Mouse (Mus musculus) spleen, adult 2 months (tissue): ENCODE data around the gene Map3k3.

Source experiments
- CTCF ChIP-seq: fragments of 200-500 bp; IDR thresholded peaks from 2 replicates; pipeline ENCODE4 v1.5.1; 2011; ENCODE audit warnings: mild to moderate bottlenecking, inconsistent platforms; ENCODE audit not compliant: insufficient read depth, insufficient read length, insufficient replicate concordance; ENCODE audit errors: extremely low read depth
- POLR2A ChIP-seq: fragments of 200-500 bp; IDR thresholded peaks from 2 replicates; pipeline ENCODE4 v1.6.1; 2011; ENCODE audit warnings: low read depth, low read length, inconsistent platforms

GRCm38 (mm10) chr11:106158930-106159215 lies 74.5 kb downstream of the Map3k3 start:
- TF ChIP-seq CTCF = no peak
- no peak for TF ChIP-seq POLR2A
